Mouse (Mus musculus) ES-E14 (cell line): ENCODE data around the gene Asic2. TPM values are rescaled to one million over a fixed set of nuclear protein-coding genes. Genes with fewer than 3 reads are reported as not detected.

Experiments used
- DNase-seq: peaks from one replicate; pipeline ENCODE4 v3.0.0-alpha.2; 2013; ENCODE audit warnings: low read depth, low spot score
- H3K27ac ChIP-seq: 2 replicates; pipeline ENCODE4 v1.5.1; 2012; ENCODE audit warnings: low read depth, mild to moderate bottlenecking, low read length, moderate library complexity, mixed read lengths; ENCODE audit not compliant: poor library complexity, insufficient read depth, severe bottlenecking
- H3K36me3 ChIP-seq: 2 replicates; pipeline ENCODE4 v1.6.1; 2012; ENCODE audit warnings: mild to moderate bottlenecking, low read length, moderate library complexity, mixed read lengths; ENCODE audit not compliant: control insufficient read depth, poor library complexity, insufficient read depth, severe bottlenecking
- H3K4me1 ChIP-seq, 2 experiments: fragments of 150-350 bp in 1 of 2; sonication (generic) in 1 of 2; 2 replicates each; pipeline ENCODE4 v1.6.1; 2012; ENCODE audit warnings: low read length in 2 of 2, mild to moderate bottlenecking in 1 of 2, mixed read lengths in 1 of 2; ENCODE audit not compliant: control insufficient read depth in 2 of 2, insufficient read depth in 2 of 2, poor library complexity in 1 of 2
- H3K4me3 ChIP-seq, 2 experiments: fragments of 150-350 bp in 1 of 2; sonication (generic) in 1 of 2; 2 replicates each; pipeline ENCODE4 v1.5.1; 2012; ENCODE audit warnings: low read length in 2 of 2, low read depth in 1 of 2, mild to moderate bottlenecking in 1 of 2, mixed read lengths in 1 of 2; ENCODE audit not compliant: insufficient read depth in 1 of 2, poor library complexity in 1 of 2, severe bottlenecking in 1 of 2
- H3K9ac ChIP-seq: 2 replicates; pipeline ENCODE4 v1.6.1; 2012; ENCODE audit warnings: low read depth, mild to moderate bottlenecking, low read length, mixed read lengths; ENCODE audit not compliant: poor library complexity, insufficient read depth, severe bottlenecking
- H3K9me3 ChIP-seq: fragments of 150-350 bp; sonication (generic); 2 replicates; pipeline ENCODE4 v1.6.1; 2012; ENCODE audit warnings: low read depth, mild to moderate bottlenecking, low read length; ENCODE audit not compliant: control insufficient read depth, insufficient read depth
- CHD2 ChIP-seq: IDR thresholded peaks from 2 replicates; pipeline ENCODE4 v1.6.1; 2014; ENCODE audit warnings: mild to moderate bottlenecking, low read depth, low read length, inconsistent platforms
- HCFC1 ChIP-seq: IDR thresholded peaks from 2 replicates; pipeline ENCODE4 v1.6.1; 2012; ENCODE audit warnings: low read length, inconsistent platforms, borderline replicate concordance; ENCODE audit not compliant: insufficient read depth
- MAFK ChIP-seq: IDR thresholded peaks from 2 replicates; pipeline ENCODE4 v1.6.1; 2014; ENCODE audit warnings: mild to moderate bottlenecking, low read depth, low read length, inconsistent platforms; ENCODE audit not compliant: insufficient read depth
- ZC3H11A ChIP-seq: IDR thresholded peaks from 2 replicates; pipeline ENCODE4 v1.6.1; 2012; ENCODE audit warnings: low read depth, mild to moderate bottlenecking, inconsistent platforms, low read length, borderline replicate concordance
- ZNF384 ChIP-seq: IDR thresholded peaks from 2 replicates; pipeline ENCODE4 v1.6.1; 2012; ENCODE audit warnings: low read depth, low read length, inconsistent platforms
- in situ Hi-C, 2 experiments: fragments of 600-800 bp; cut with MboI; formaldehyde crosslinking; loops; one replicate each; pipeline ENCODE4 v1.15.1; 2025; ENCODE audit warnings: low sequenced_read_pairs in 2 of 2, inconsistent platforms in 1 of 2; ENCODE audit not compliant: unreplicated experiment in 2 of 2
- total RNA-seq: library from RNA; depleted of rRNA; stranded (reverse); fragments of 300-350 nt; gene quantifications from 2 replicates; pipeline ENCODE4 v1.2.3, GENCODE M21; 2012

Asic2 gene
- total RNA-seq, 1 experiment: 0.13 TPM

- Histone ChIP-seq H3K27ac (no peak overlapping the region), H3K36me3 (no peaks in the 10 kb centered on the region), H3K4me3 (no peak overlapping the region), H3K9me3 (no peaks in the 10 kb centered on the region), H3K4me1 (no peaks in the 10 kb centered on the region), H3K9ac (no peak overlapping the region)
- in situ Hi-C loops: no loop called here
- DNase-seq: peak; percentile 33
- TF ChIP-seq HCFC1: no peak
- 0 out of 2 replicates have a peak, but pooled peaks have one; percentile 24 for TF ChIP-seq CHD2
- no peak for TF ChIP-seq ZNF384
- TF ChIP-seq MAFK: no peak
Observed at GRCm38 (mm10) chr11:81280070-81280469, 688.2 kb downstream of the Asic2 start.

GRCm38 (mm10) chr11:81277406-81277805, 690.9 kb downstream of the Asic2 start:
- H3K4me1 ChIP-seq: no peaks in the 10 kb centered on the region
- DNase-seq: no peak
- TF ChIP-seq HCFC1 (no peak), MAFK (no peak), CHD2 (no peak), ZNF384 (no peak), ZC3H11A (no peak)
- H3K9ac ChIP-seq: no peak overlapping the region
- in situ Hi-C loops: no loop called here
- H3K27ac ChIP-seq: no peak overlapping the region
- no peak overlapping the region for H3K4me3 ChIP-seq
- no peaks in the 10 kb centered on the region for H3K9me3 ChIP-seq
- no peaks in the 10 kb centered on the region for H3K36me3 ChIP-seq

GRCm38 (mm10) chr11:81272677-81273418, 695.4 kb downstream of the Asic2 start:
- H3K9ac ChIP-seq: no peak overlapping the region
- H3K9me3 ChIP-seq: no peaks in the 10 kb centered on the region
- no peak overlapping the region for H3K27ac ChIP-seq
- no peaks in the 10 kb centered on the region for H3K4me1 ChIP-seq
- no peak for TF ChIP-seq MAFK
- no peak for TF ChIP-seq ZC3H11A
- no peak for TF ChIP-seq ZNF384
- TF ChIP-seq HCFC1: no peak
- TF ChIP-seq CHD2: no peak
- no peaks in the 10 kb centered on the region for H3K36me3 ChIP-seq
- no peak for DNase-seq
- no peak overlapping the region for H3K4me3 ChIP-seq
- in situ Hi-C loops: no loop called here

DNA sequence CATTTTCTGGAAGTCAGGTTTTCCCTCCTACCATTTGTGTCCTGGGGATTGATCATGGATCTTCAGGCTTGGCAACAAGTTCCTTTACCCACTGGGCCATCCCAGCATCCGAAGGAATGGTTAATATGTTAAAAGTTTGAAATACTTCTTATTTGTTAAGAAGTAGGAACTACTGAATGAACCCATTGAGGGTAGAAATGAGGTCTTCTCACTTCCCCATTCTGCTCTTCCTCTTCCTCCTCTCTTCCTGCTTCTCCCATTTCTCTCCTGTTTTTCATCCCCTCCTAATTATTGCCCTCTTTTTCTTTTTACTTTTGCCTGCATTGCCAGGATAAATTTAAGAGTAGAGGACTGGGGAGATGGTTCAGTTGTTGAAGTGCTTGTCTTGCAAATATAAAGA, 696.8 kb downstream of the Asic2 start:
- Histone ChIP-seq H3K4me3 (no peak overlapping the region), H3K9ac (no peak overlapping the region), H3K27ac (no peak overlapping the region), H3K4me1 (no peaks in the 10 kb centered on the region), H3K9me3 (no peaks in the 10 kb centered on the region), H3K36me3 (no peaks in the 10 kb centered on the region)
- TF ChIP-seq ZC3H11A (no peak), CHD2 (no peak), ZNF384 (no peak), HCFC1 (no peak), MAFK (no peak)
- DNase-seq: no peak
- in situ Hi-C loops: no loop called here
